Mouse (Mus musculus) brain, embryonic 14.5 days (tissue): ENCODE results near the gene Btbd1.

Experiments used
- CTCF ChIP-seq: fragments of 200-500 bp; IDR thresholded peaks from 2 replicates; pipeline ENCODE4 v1.5.1; 2012; ENCODE audit warnings: inconsistent platforms, mild to moderate bottlenecking, moderate library complexity, borderline replicate concordance; ENCODE audit not compliant: insufficient read depth, insufficient read length; ENCODE audit errors: extremely low read depth
- POLR2A ChIP-seq: fragments of 200-500 bp; IDR thresholded peaks from 2 replicates; pipeline ENCODE4 v1.6.1; 2012; ENCODE audit warnings: mild to moderate bottlenecking, inconsistent platforms, borderline replicate concordance; ENCODE audit not compliant: poor library complexity, insufficient read depth, insufficient read length, severe bottlenecking; ENCODE audit errors: extremely low read depth

GRCm38 (mm10) chr7:81860996-81861395 is 31.8 kb upstream of the Btbd1 start:
- no peak for TF ChIP-seq POLR2A
- no peak for TF ChIP-seq CTCF
